Mouse (Mus musculus) forebrain, embryonic 12.5 days (tissue): ENCODE results near the gene Elk3. TPM values are rescaled to one million over a fixed set of nuclear protein-coding genes. Genes with fewer than 3 reads are reported as not detected.

Experiments
- ATAC-seq: fragments of 200-750 bp; cut with Nextera tagmentation; 2 replicates; pipeline ENCODE4 v1.8.0; 2017; ENCODE audit warnings: moderate TSS enrichment; ENCODE audit not compliant: low FRiP score
- H3K27ac ChIP-seq: fragments of 300-500 bp; sonication (generic); 2 replicates; pipeline ENCODE4 v1.5.1; 2016; ENCODE audit warnings: mild to moderate bottlenecking
- H3K27me3 ChIP-seq: fragments of 300-500 bp; sonication (generic); 2 replicates; pipeline ENCODE4 v1.6.1; 2016; ENCODE audit warnings: mild to moderate bottlenecking
- H3K36me3 ChIP-seq: fragments of 300-500 bp; sonication (generic); replicated peaks from 2 replicates; pipeline ENCODE4 v1.6.1; 2016; ENCODE audit warnings: mild to moderate bottlenecking
- H3K4me1 ChIP-seq: fragments of 300-500 bp; sonication (generic); 2 replicates; pipeline ENCODE4 v1.6.1; 2016
- H3K4me2 ChIP-seq: fragments of 300-500 bp; sonication (generic); 2 replicates; pipeline ENCODE4 v1.6.1; 2016; ENCODE audit warnings: mild to moderate bottlenecking, moderate library complexity
- H3K4me3 ChIP-seq: fragments of 300-500 bp; sonication (generic); replicated peaks from 2 replicates; pipeline ENCODE4 v1.5.1; 2016; ENCODE audit warnings: mild to moderate bottlenecking
- H3K9ac ChIP-seq: fragments of 300-500 bp; sonication (generic); 2 replicates; pipeline ENCODE4 v1.6.1; 2016; ENCODE audit warnings: mild to moderate bottlenecking
- H3K9me3 ChIP-seq: fragments of 300-500 bp; sonication (generic); 2 replicates; pipeline ENCODE4 v1.6.1; 2016
- WGBS: fragments of 180-500 bp; shearing (Covaris S2); methylation state at CpG from one replicate; pipeline ENCODE4 v1.1.7; 2016; 5-methylcytosine and 5-hydroxymethylcytosine counted together
- polyA plus RNA-seq: library from polyadenylated mRNA; unstranded; fragments of >200 nt; fragmentation: Nextera tagmentation; extraction: Ambion mirVana; gene quantifications from 2 replicates; pipeline ENCODE4 v1.2.1, GENCODE M21; 2016

The Elk3 gene
- polyA plus RNA-seq, 1 experiment from 2014 or later, result 12.6 TPM

- peak overlapping the region; percentile 38 for H3K4me2 ChIP-seq
- H3K36me3 ChIP-seq, result no peaks in the 10 kb centered on the region
- no peaks in the 10 kb centered on the region for H3K9me3 ChIP-seq
- peak overlapping the region; percentile 48 for H3K27ac ChIP-seq
- peak overlapping the region; percentile 7; the same call in 1 of the 2 replicates for H3K4me3 ChIP-seq
- H3K9ac ChIP-seq, result peak overlapping the region; percentile 29; the same call in 1 of the 2 replicates
- ATAC-seq, result peak; percentile 44; the same call in 1 of the 2 replicates
- WGBS, result 24% methylated on average over 16 of the region's 16 CpGs
- no peaks in the 10 kb centered on the region for H3K27me3 ChIP-seq
- peaks cover 52% of the 10 kb centered on the region for H3K4me1 ChIP-seq
These were observed 49.6 kb downstream of the Elk3 start for GRCm38 (mm10) chr10:93261132-93261980.

- Histone ChIP-seq H3K4me2 (no peak overlapping the region), H3K9me3 (no peaks in the 10 kb centered on the region), H3K27me3 (no peaks in the 10 kb centered on the region), H3K4me1 (peaks cover 60% of the 10 kb centered on the region), H3K9ac (no peak overlapping the region), H3K27ac (no peak overlapping the region), H3K36me3 (no peaks in the 10 kb centered on the region), H3K4me3 (no peak overlapping the region)
- 77% methylated on average over 5 of the region's 5 CpGs for WGBS
- ATAC-seq, result no peak
These were observed 51.1 kb downstream of the Elk3 start for GRCm38 (mm10) chr10:93259826-93260225.

- Histone ChIP-seq H3K4me3 (0 out of 2 replicates have a peak overlapping the region, but pooled peaks have one; percentile 10), H3K9ac (peak overlapping the region; percentile 30; the same call in 1 of the 2 replicates)
These were observed 55.6 kb downstream of the Elk3 start for GRCm38 (mm10) chr10:93255294-93255693.

GRCm38 (mm10) chr10:93253156-93253555, 57.8 kb downstream of the Elk3 start:
- Histone ChIP-seq H3K9me3 (no peaks in the 10 kb centered on the region), H3K4me3 (no peak overlapping the region), H3K36me3 (0 out of 2 replicates have a peak, but pooled peaks cover 3% of the 10 kb centered on the region), H3K9ac (no peak overlapping the region), H3K4me1 (peaks cover 45% of the 10 kb centered on the region), H3K4me2 (no peak overlapping the region), H3K27me3 (no peaks in the 10 kb centered on the region), H3K27ac (no peak overlapping the region)
- 95% methylated on average over 6 of the region's 6 CpGs for WGBS
- ATAC-seq, result no peak

More at GRCm38 (mm10) chr10:93255294-93255693, 55.6 kb downstream of the Elk3 start:
- peaks cover 40% of the 10 kb centered on the region for H3K4me1 ChIP-seq
- H3K36me3 ChIP-seq, result no peaks in the 10 kb centered on the region
- no peaks in the 10 kb centered on the region for H3K27me3 ChIP-seq
- WGBS, result 8% methylated on average over 13 of the region's 13 CpGs
- H3K4me2 ChIP-seq, result peak overlapping the region; percentile 28
- ATAC-seq, result peak; percentile 69
- H3K9me3 ChIP-seq, result no peaks in the 10 kb centered on the region
- H3K27ac ChIP-seq, result peak overlapping the region; percentile 83

DNA sequence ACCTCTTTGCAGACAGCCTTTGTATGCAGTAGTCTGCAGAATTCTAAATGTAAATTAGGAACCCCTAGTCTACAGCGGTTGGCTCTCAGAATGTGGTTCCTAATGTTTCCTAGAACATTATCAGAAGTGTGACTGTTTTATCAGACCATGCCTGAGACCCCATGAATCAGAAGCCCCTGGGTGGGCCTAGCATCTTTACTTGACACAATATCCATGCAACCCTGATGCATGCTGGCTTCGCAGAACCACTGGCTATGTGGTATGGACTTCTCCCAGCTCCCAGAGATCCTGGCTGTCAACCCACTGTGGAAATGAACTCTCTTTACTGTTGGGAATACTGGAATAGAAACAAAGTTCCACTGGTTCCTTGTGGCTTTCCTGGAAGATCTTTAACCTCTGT, 58.3 kb downstream of the Elk3 start:
- no peaks in the 10 kb centered on the region for H3K9me3 ChIP-seq
- H3K27me3 ChIP-seq, result no peaks in the 10 kb centered on the region
- H3K9ac ChIP-seq, result no peak overlapping the region
- WGBS, result 91% methylated on average over 2 of the region's 2 CpGs
- H3K4me2 ChIP-seq, result no peak overlapping the region
- peaks cover 48% of the 10 kb centered on the region for H3K4me1 ChIP-seq
- H3K4me3 ChIP-seq, result no peak overlapping the region
- H3K36me3 ChIP-seq, result 0 out of 2 replicates have a peak, but pooled peaks cover 3% of the 10 kb centered on the region
- no peak for ATAC-seq
- no peak overlapping the region for H3K27ac ChIP-seq

DNA sequence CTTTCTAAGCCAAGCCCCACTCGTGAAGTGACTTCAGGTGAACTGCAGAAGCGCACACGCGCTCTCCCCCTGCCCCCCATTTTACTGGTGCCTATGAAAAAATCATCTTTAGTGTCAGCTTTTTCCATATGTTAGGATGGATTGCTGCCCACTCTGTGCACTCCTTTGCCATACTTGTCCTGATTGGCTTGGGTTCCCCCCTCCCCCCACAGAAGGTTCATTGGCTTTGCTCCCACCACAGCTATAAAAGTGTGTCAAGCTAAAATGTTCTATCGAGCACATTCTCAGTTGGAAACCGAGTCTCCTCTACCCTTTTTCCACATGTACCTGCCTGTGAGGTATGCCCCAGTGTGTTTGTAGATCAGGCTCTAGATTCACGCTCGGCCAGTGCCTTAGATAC, 59.5 kb downstream of the Elk3 start:
- Histone ChIP-seq H3K36me3 (0 out of 2 replicates have a peak, but pooled peaks cover 6% of the 10 kb centered on the region), H3K4me3 (no peak overlapping the region), H3K4me2 (no peak overlapping the region), H3K27me3 (no peaks in the 10 kb centered on the region), H3K9ac (no peak overlapping the region), H3K27ac (no peak overlapping the region), H3K9me3 (no peaks in the 10 kb centered on the region), H3K4me1 (peaks cover 41% of the 10 kb centered on the region)
- WGBS, result 91% methylated on average over 8 of the region's 8 CpGs
- no peak for ATAC-seq

DNA sequence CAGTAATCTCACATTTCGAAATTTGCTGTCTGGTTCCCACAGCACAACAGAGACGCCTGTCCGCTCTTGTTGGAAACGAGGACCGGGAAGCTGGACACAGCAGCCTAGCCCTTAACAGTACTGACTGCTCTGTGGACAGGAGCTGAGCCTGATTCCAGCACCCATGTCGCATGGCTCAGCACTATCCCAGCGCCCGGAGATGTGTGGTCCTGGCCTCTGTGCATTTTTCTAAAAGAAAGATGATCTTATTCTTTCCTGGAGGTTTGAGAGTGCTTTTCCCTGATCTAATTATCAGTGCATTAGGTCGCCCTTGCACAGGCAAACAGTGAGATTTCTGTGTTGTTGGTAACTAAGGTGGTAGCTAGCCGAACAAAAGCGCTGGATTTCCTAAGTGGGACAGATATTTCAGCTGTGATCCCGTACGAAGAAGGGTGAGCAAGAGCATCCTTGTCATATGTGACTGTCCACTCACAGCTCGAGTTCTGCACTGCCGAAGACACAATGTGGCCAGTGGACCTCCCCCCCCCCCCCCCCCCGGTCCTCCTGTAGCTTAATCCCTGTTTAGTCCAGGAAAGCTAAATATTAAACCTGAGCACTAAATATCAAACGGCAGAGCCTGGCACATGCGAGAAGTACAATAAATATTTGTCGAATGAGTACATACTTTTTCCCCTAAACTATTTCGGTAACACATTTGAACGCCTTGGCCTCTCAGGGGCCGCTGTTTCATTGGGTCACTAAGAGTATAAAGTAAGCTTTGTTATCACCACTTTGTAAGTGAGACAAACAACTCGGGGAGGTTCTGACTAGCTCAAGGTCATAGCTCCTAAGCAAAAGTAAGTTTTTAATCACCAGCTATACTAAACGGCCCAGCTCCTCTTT, 60.3 kb downstream of the Elk3 start:
- Histone ChIP-seq H3K9me3 (no peaks in the 10 kb centered on the region), H3K9ac (no peak overlapping the region), H3K36me3 (0 out of 2 replicates have a peak, but pooled peaks cover 6% of the 10 kb centered on the region), H3K4me3 (no peak overlapping the region), H3K27ac (0 out of 2 replicates have a peak overlapping the region, but pooled peaks have one; percentile 20), H3K4me1 (peaks cover 37% of the 10 kb centered on the region), H3K4me2 (no peak overlapping the region), H3K27me3 (no peaks in the 10 kb centered on the region)
- no peak for ATAC-seq
- WGBS, result 70% methylated on average over 24 of the region's 24 CpGs

- peaks cover 29% of the 10 kb centered on the region for H3K4me1 ChIP-seq
- 63% methylated on average over 7 of the region's 7 CpGs for WGBS
- no peaks in the 10 kb centered on the region for H3K9me3 ChIP-seq
- no peak overlapping the region for H3K9ac ChIP-seq
- no peaks in the 10 kb centered on the region for H3K27me3 ChIP-seq
- H3K4me3 ChIP-seq, result no peak overlapping the region
- ATAC-seq, result no peak
- no peak overlapping the region for H3K27ac ChIP-seq
- 0 out of 2 replicates have a peak, but pooled peaks cover 6% of the 10 kb centered on the region for H3K36me3 ChIP-seq
- H3K4me2 ChIP-seq, result no peak overlapping the region
These were observed 61.0 kb downstream of the Elk3 start for GRCm38 (mm10) chr10:93249901-93250300.

- Histone ChIP-seq H3K9ac (no peak overlapping the region), H3K4me3 (no peak overlapping the region), H3K27ac (no peak overlapping the region), H3K36me3 (0 out of 2 replicates have a peak, but pooled peaks cover 6% of the 10 kb centered on the region), H3K4me2 (no peak overlapping the region), H3K27me3 (no peaks in the 10 kb centered on the region), H3K9me3 (no peaks in the 10 kb centered on the region), H3K4me1 (peaks cover 25% of the 10 kb centered on the region)
- 82% methylated on average over 8 of the region's 8 CpGs for WGBS
- no peak for ATAC-seq
These were observed 62.5 kb downstream of the Elk3 start for GRCm38 (mm10) chr10:93248416-93248815.

DNA sequence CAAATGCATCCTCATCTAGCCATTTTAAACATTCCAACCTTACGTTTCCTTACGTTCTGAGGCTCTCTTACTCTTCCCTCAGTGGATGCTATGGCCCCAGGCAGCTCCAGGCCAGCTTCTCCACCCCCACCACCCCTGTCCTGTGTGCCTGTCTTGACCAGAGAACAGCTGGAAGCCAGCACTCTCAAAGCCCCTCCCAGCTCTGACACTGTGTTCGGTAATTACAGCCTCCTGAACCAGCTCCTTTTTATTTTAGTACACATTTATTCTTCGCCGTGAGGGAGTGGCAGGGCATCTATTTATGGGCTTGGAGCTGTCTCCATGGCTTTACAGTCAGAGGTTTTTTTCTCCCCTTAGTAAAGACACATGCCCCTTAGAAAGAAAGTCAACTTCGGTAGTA, 63.0 kb downstream of the Elk3 start:
- H3K9me3 ChIP-seq, result no peaks in the 10 kb centered on the region
- ATAC-seq, result 0 out of 2 replicates have a peak, but pooled peaks have one; percentile 45
- 0 out of 2 replicates have a peak, but pooled peaks cover 6% of the 10 kb centered on the region for H3K36me3 ChIP-seq
- peaks cover 25% of the 10 kb centered on the region for H3K4me1 ChIP-seq
- WGBS, result 51% methylated on average over 6 of the region's 6 CpGs
- H3K27me3 ChIP-seq, result no peaks in the 10 kb centered on the region
- no peak overlapping the region for H3K4me2 ChIP-seq
- H3K4me3 ChIP-seq, result no peak overlapping the region
- no peak overlapping the region for H3K9ac ChIP-seq
- 0 out of 2 replicates have a peak overlapping the region, but pooled peaks have one; percentile 42 for H3K27ac ChIP-seq

- no peak overlapping the region for H3K4me2 ChIP-seq
- H3K4me3 ChIP-seq, result no peak overlapping the region
- no peak overlapping the region for H3K27ac ChIP-seq
- no peak for ATAC-seq
- H3K36me3 ChIP-seq, result 0 out of 2 replicates have a peak, but pooled peaks cover 6% of the 10 kb centered on the region
- peaks cover 22% of the 10 kb centered on the region for H3K4me1 ChIP-seq
- H3K9ac ChIP-seq, result no peak overlapping the region
- 90% methylated on average over 12 of the region's 12 CpGs for WGBS
- no peaks in the 10 kb centered on the region for H3K9me3 ChIP-seq
- H3K27me3 ChIP-seq, result no peaks in the 10 kb centered on the region
These were observed 63.5 kb downstream of the Elk3 start for GRCm38 (mm10) chr10:93247422-93247821.
